8 mouse cellular contexts compared by ENCODE assay signal in genomic region chr13:48694090-48695064, GRCm38 (mm10). TPM values are rescaled to one million over a fixed set of nuclear protein-coding genes. Genes with fewer than 3 reads are reported as not detected.
DNase-seq lines count a peak whose midpoint lies in the region; ATAC-seq lines count a peak whose summit lies in the region.

No protein-coding gene starts in this region.

- no peaks in the 10 kb centered on the region for H3K9me3 ChIP-seq in hindbrain, embryonic 15.5 days
- no peaks in the 10 kb centered on the region for H3K9me3 ChIP-seq in hindbrain, embryonic 11.5 days (ENCODE audit: control insufficient read depth, low read length)

- WGBS in hindbrain, embryonic 15.5 days: 55% methylated on average over 27 of the region's 27 CpGs
- WGBS in hindbrain, embryonic 11.5 days: 70% methylated on average over 27 of the region's 27 CpGs

- H3K27me3 ChIP-seq in hindbrain, embryonic 15.5 days: no peaks in the 10 kb centered on the region
- H3K27me3 ChIP-seq in hindbrain, embryonic 11.5 days (ENCODE audit: control insufficient read depth, insufficient read depth, low read length): no peaks in the 10 kb centered on the region

- no peak for DNase-seq in hindbrain, embryonic 11.5 days (ENCODE audit: low spot score)
- DNase-seq in adrenal gland, postnatal 36 days: peak; percentile 23 to 24
- DNase-seq in gastrocnemius, postnatal 25 days: peak; percentile 76
- peak; percentile 42 for DNase-seq in layer of hippocampus, adult 9-11 months
- peak; percentile 60 to 71 for DNase-seq in right cerebral cortex, adult 2 months (ENCODE audit: low spot score in 2 of 2)
- DNase-seq in adipocyte (ENCODE audit: low spot score): no peak
- no peak for DNase-seq in spleen, postnatal 10 days (ENCODE audit: low spot score in 2 of 2)

- no peak overlapping the region for H3K27ac ChIP-seq in hindbrain, embryonic 15.5 days (replicated peaks)
- no peak overlapping the region for H3K27ac ChIP-seq in hindbrain, embryonic 11.5 days (ENCODE audit: low read depth, low read length)

- peaks cover 12% of the 10 kb centered on the region for H3K4me1 ChIP-seq in hindbrain, embryonic 15.5 days (replicated peaks)
- no peaks in the 10 kb centered on the region for H3K4me1 ChIP-seq in hindbrain, embryonic 11.5 days (replicated peaks; ENCODE audit: control insufficient read depth, insufficient read depth, low read length)

- no peak overlapping the region for H3K9ac ChIP-seq in hindbrain, embryonic 15.5 days
- H3K9ac ChIP-seq in hindbrain, embryonic 11.5 days (ENCODE audit: low read depth, low read length): no peak overlapping the region

- H3K4me2 ChIP-seq in hindbrain, embryonic 15.5 days: no peak overlapping the region
- no peak overlapping the region for H3K4me2 ChIP-seq in hindbrain, embryonic 11.5 days (replicated peaks; ENCODE audit: low read depth, low read length)

- no peaks in the 10 kb centered on the region for H3K36me3 ChIP-seq in hindbrain, embryonic 15.5 days
- no peaks in the 10 kb centered on the region for H3K36me3 ChIP-seq in hindbrain, embryonic 11.5 days (ENCODE audit: control insufficient read depth, insufficient read depth, low read length)

- no peak overlapping the region for H3K4me3 ChIP-seq in hindbrain, embryonic 15.5 days
- no peak overlapping the region for H3K4me3 ChIP-seq in hindbrain, embryonic 11.5 days (ENCODE audit: low read depth, low read length)

- ATAC-seq in hindbrain, embryonic 15.5 days (ENCODE audit: low FRiP score, low read depth): peak; percentile 46; the same call in 1 of the 2 replicates
- no peak for ATAC-seq in hindbrain, embryonic 11.5 days (ENCODE audit: low FRiP score)

RNA-seq across cellular contexts. Expression of gene Barx1, which starts 31.6 kb away (rescaled TPM):
- not detected in 2 replicates for polyA plus RNA-seq in hindbrain, embryonic 15.5 days (2015; fragmentation: Nextera tagmentation; extraction: Ambion mirVana)
- polyA plus RNA-seq in hindbrain, embryonic 11.5 days (2014; fragmentation: Nextera tagmentation; extraction: Ambion mirVana): 0.83 and 1.3 TPM in 2 replicates
- total RNA-seq in adrenal gland, postnatal 36 days (2021): not detected
- total RNA-seq in gastrocnemius, postnatal 25 days (2021): not detected

Comparison
In these comparisons a context has a peak if more than half of its experiments do, and no peak if none do; other contexts are left out.
1. DNase-seq: peak in adrenal gland, postnatal 36 days (2 of 2), gastrocnemius, postnatal 25 days (single experiment), layer of hippocampus, adult 9-11 months (single experiment) and right cerebral cortex, adult 2 months (2 of 2); none in hindbrain, embryonic 11.5 days (single experiment), adipocyte (single experiment) and spleen, postnatal 10 days (0 of 2).